Mouse (Mus musculus) olfactory bulb, adult 2 months (tissue): ENCODE results near the gene Rpl12. TPM values are rescaled to one million over a fixed set of nuclear protein-coding genes. Genes with fewer than 3 reads are reported as not detected.

Source experiments
- H3K27ac ChIP-seq: fragments of 200-500 bp; 2 replicates; pipeline ENCODE4 v1.5.1; 2012; ENCODE audit warnings: low read depth, low read length; ENCODE audit not compliant: insufficient read depth
- H3K4me1 ChIP-seq: fragments of 200-500 bp; 2 replicates; pipeline ENCODE4 v1.6.1; 2012; ENCODE audit warnings: low read length; ENCODE audit not compliant: control insufficient read depth, insufficient read depth
- H3K4me3 ChIP-seq: fragments of 200-500 bp; 2 replicates; pipeline ENCODE4 v1.5.1; 2012; ENCODE audit warnings: mild to moderate bottlenecking, low read depth, low read length, moderate library complexity; ENCODE audit not compliant: insufficient read depth
- CTCF ChIP-seq: fragments of 200-500 bp; IDR thresholded peaks from 2 replicates; pipeline ENCODE4 v1.5.1; 2012; ENCODE audit warnings: low read depth, mild to moderate bottlenecking, low read length, moderate library complexity; ENCODE audit not compliant: insufficient read depth
- POLR2A ChIP-seq: fragments of 200-500 bp; IDR thresholded peaks from 2 replicates; pipeline ENCODE4 v1.6.1; 2012; ENCODE audit warnings: mild to moderate bottlenecking, low read depth, low read length, moderate library complexity; ENCODE audit not compliant: insufficient read depth
- WGBS: fragments of 180-500 bp; shearing (Covaris S2); methylation state at CpG from one replicate; pipeline ENCODE4 v1.1.7; 2018; 5-methylcytosine and 5-hydroxymethylcytosine counted together
- polyA plus RNA-seq: library from polyadenylated mRNA; stranded (reverse); fragments of >200 nt; gene quantifications from 2 replicates; pipeline ENCODE4 v1.2.4, GENCODE M21; 2012; ENCODE audit warnings: low replicate concordance; ENCODE audit not compliant: missing spikeins, insufficient read depth, insufficient read length

The Rpl12 gene
- polyA plus RNA-seq, 1 experiment, result not detected

GRCm38 (mm10) chr2:32968024-32968614 is 6.8 kb downstream of the Rpl12 start:
- TF ChIP-seq CTCF (no peak), POLR2A (no peak)
- peaks cover 16% of the 10 kb centered on the region for H3K4me1 ChIP-seq
- H3K4me3 ChIP-seq, result no peak overlapping the region
- WGBS, result 76% methylated on average over 9 of the region's 9 CpGs
- no peak overlapping the region for H3K27ac ChIP-seq

DNA sequence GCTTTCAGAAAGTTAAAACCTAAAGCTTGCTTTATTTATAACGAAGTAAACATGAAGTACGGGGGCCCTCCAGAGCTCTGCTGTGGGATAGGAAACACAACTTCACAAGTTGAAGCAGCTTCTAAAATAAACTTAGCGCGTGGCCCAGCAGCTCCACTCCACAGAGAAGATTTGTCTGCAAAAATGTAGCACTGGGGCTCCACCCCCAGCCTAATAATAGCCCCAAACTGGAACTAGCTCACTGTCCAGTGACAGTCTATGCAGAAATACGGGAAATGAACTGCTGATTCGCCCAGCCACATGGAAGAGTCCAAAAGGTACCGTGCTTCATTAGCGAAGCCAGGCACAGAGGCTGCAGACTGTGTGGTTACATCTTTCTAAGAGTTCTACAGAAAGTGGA is 8.0 kb downstream of the Rpl12 start:
- 68% methylated on average over 8 of the region's 8 CpGs for WGBS
- Histone ChIP-seq H3K4me3 (no peak overlapping the region), H3K4me1 (peaks cover 14% of the 10 kb centered on the region), H3K27ac (no peak overlapping the region)
- TF ChIP-seq POLR2A (no peak), CTCF (no peak)

DNA sequence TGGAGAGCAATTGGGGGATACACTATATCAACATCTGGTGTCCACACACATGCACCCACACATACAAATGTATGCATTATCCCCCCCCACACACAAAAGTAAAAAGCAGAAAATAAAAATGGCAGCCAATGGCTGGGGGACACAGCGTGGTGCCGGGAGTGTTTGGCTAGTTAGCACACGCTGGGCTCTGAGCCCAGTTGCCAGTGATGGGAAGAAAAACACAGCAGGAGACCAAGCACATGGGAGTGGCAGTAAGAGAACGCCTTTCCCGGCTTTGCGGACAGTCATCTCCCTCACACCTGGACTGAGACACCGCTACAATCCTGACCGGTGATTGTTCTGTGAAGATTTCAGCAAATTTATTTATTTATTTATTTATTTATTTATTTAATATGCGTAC is 9.9 kb downstream of the Rpl12 start:
- TF ChIP-seq POLR2A, result no peak
- TF ChIP-seq CTCF, result no peak
- Histone ChIP-seq H3K27ac (no peak overlapping the region), H3K4me1 (peaks cover 14% of the 10 kb centered on the region), H3K4me3 (no peak overlapping the region)
- WGBS, result 25% methylated on average over 9 of the region's 9 CpGs

GRCm38 (mm10) chr2:32974216-32974615 is 12.9 kb downstream of the Rpl12 start:
- Histone ChIP-seq H3K4me3 (no peak overlapping the region), H3K27ac (no peak overlapping the region), H3K4me1 (peaks cover 7% of the 10 kb centered on the region)
- TF ChIP-seq CTCF (no peak), POLR2A (no peak)
- 87% methylated on average over 8 of the region's 8 CpGs for WGBS

DNA sequence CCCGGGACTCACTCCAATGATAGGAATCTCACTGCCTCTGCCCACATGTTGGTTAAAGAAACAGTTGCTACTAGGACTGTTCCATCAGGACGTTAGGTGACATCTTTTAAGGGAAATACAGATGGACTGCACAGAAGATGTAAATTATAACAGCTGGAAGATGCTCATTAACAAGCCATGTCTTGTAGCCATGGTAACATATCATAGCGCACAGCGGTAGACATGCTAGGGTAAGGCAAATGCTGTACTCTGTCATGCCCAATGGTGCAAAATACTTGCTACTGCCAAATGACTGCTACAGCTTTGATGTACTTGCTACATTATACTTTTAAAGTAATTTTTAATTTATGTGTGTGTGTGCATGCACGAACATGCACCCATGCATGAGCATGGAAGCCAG is 15.8 kb downstream of the Rpl12 start:
- TF ChIP-seq POLR2A (no peak), CTCF (no peak)
- whole genome bisulfite sequencing, result 56% methylated on average over 5 of the region's 5 CpGs

GRCm38 (mm10) chr2:32978675-32979074 is 17.3 kb downstream of the Rpl12 start:
- Histone ChIP-seq H3K4me1 (peaks cover 17% of the 10 kb centered on the region), H3K27ac (no peak overlapping the region), H3K4me3 (no peak overlapping the region)
- TF ChIP-seq CTCF, result no peak
- TF ChIP-seq POLR2A, result no peak
- 77% methylated on average over 3 of the region's 3 CpGs for WGBS

More for the DNA sequence above, 15.8 kb downstream of the Rpl12 start:
- Histone ChIP-seq H3K4me1 (peaks cover 14% of the 10 kb centered on the region), H3K4me3 (no peak overlapping the region), H3K27ac (no peak overlapping the region)

- Histone ChIP-seq H3K27ac (no peak overlapping the region), H3K4me1 (peaks cover 17% of the 10 kb centered on the region), H3K4me3 (no peak overlapping the region)
- no peak for TF ChIP-seq POLR2A
- no peak for TF ChIP-seq CTCF
- WGBS, result 85% methylated on average over 7 of the region's 7 CpGs
Observed at GRCm38 (mm10) chr2:32979675-32980074, 18.3 kb downstream of the Rpl12 start.

GRCm38 (mm10) chr2:32981281-32981680 is 19.9 kb downstream of the Rpl12 start:
- no peak overlapping the region for H3K27ac ChIP-seq
- TF ChIP-seq POLR2A, result no peak
- no peak for TF ChIP-seq CTCF
- WGBS, result under 1% methylated on average over 23 of the region's 23 CpGs
- H3K4me3 ChIP-seq, result peak overlapping the region; percentile 85
- peaks cover 17% of the 10 kb centered on the region for H3K4me1 ChIP-seq

DNA sequence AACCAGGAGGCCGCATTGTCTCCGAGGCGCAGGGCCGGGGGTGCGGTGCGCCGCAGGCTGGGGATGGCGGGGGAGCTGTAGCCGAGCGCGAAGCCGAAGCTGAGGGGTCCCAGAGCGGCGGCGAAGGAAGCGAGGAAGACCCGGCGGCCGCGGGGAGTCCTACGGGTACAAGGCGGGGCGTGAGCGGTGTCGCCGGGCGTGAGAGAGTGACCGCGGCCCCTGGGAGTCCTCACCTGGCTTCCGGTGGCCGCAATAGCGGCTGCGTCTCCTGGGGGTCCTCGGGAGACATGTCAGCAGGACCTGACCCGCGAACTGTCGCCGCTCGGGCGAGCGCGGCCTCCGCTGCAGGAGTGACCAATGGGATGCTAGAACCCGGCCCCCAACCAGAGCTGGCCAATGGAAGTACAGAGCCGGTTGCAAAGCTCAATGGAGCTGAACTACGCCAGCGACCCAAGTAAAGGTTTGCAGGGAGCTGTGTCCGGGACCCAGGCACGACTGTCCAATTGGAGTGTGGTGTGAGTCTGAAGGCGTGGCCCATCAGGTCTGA is 20.4 kb downstream of the Rpl12 start, which contains the start of gene Slc2a8:
Slc2a8 (minus strand) TSS at position 359 of the 547 bp plus-strand sequence.
- under 1% methylated on average over 50 of the region's 50 CpGs for WGBS
- Histone ChIP-seq H3K27ac (no peak within 1 kb of the TSS), H3K4me1 (peaks cover 14% of the 10 kb centered on the region), H3K4me3 (peak within 1 kb of the TSS; percentile 85)
- TF ChIP-seq POLR2A (peak; percentile 88), CTCF (no peak)

DNA sequence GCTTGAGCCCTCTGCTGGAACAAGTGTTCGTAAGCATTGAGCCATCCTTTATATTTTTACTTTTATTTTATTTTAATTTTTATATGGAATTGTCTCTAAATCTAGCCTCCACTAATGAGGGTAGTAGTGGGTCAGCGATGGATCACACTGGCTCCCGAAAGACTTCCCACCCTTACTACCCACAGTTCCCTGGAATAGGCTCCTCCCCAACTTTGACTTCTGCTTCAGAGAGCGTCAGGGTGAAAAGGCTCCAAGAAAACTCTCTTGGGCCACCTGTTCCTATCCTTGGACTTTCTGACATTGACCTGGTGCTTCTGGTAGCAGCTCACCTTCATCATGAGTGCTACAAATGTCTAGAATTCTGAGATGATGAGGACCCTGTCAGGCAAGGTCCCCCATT is 21.3 kb downstream of the Rpl12 start:
- Histone ChIP-seq H3K4me1 (peaks cover 12% of the 10 kb centered on the region), H3K27ac (no peak overlapping the region), H3K4me3 (no peak overlapping the region)
- WGBS, result under 1% methylated on average over 4 of the region's 4 CpGs
- no peak for TF ChIP-seq CTCF
- TF ChIP-seq POLR2A, result no peak

DNA sequence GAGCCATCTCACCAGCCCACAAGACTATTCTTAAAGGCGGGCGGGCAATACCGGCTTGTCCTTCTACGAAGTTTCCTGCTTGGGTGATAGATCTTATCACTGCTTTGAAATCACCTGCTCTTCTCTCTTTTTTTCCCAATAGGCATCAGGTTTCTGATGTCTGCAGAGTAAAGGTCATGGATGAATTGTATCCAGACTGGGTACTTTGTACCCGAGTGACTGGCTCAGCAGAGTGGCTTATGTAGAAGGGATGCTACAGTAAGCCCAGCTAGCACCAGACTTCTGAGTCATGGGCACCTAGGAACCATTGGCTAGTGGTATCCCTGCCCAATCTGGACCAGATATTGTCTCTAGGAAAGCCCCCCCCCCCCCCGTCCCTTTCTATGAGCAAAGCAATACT is 22.3 kb downstream of the Rpl12 start:
- H3K4me3 ChIP-seq, result no peak overlapping the region
- TF ChIP-seq POLR2A (no peak), CTCF (no peak)
- WGBS, result 57% methylated on average over 6 of the region's 6 CpGs

More for the DNA sequence above, 22.3 kb downstream of the Rpl12 start:
- H3K27ac ChIP-seq, result no peak overlapping the region
- H3K4me1 ChIP-seq, result peaks cover 12% of the 10 kb centered on the region
